Mouse (Mus musculus) adrenal gland, adult 8-10 months (tissue): Measurements from ENCODE around the gene Ankrd31. TPM values are rescaled to one million over a fixed set of nuclear protein-coding genes. Genes with fewer than 3 reads are reported as not detected.
"Not testable (repeated sequence)": the region's sequence is repeated elsewhere in the genome, so short reads cannot be mapped to it uniquely, and the experiment has no call there.

Experiments
- DNase-seq: peaks from one replicate; pipeline ENCODE4 v3.0.0; 2022
- total RNA-seq, 4 experiments: library from RNA; stranded (reverse); gene quantifications; 2 replicates each; pipeline ENCODE4 v1.2.4; 2022

The Ankrd31 gene
- total RNA-seq, 4 experiments from 2014 or later, result 0.12 TPM; not detected in 3

DNA sequence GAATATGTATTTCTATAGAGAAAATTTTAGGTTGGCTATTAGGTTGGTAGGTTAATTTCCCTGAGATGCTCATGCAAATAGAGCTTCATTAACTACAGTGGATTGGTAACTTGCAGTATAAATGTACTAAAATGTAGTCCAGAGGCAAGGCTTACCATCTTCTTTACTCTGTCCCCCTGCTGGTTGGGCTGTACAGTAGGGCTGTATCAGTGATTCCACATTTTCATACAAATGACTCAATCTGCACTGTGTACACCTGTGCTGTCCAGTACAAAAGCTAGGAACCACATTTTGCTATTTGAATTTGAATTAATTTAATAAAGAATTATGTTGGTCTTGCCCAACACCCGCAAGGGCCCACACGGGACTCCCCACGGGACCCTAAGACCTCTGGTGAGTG is 111.1 kb downstream of the Ankrd31 start:
- DNase-seq, result no peak

DNA sequence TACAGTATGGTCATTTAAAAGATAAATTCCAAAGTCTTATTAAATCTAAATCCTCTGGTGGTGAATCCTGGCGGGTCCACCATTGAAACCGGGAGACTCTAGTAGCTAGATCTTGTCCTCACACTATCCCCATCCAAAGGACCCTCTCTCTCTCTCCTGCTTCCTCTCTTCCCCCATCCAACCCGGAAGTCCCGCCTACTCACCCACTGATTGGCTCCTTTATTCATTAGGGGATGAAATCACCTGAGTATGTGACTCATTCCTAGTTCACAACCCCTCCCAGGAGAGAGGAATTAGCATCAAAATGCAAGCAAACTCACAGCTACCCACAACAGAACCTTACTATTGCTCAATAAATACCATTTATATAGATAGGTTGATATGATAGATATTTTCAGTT is 122.7 kb downstream of the Ankrd31 start:
- no peak for DNase-seq

DNA sequence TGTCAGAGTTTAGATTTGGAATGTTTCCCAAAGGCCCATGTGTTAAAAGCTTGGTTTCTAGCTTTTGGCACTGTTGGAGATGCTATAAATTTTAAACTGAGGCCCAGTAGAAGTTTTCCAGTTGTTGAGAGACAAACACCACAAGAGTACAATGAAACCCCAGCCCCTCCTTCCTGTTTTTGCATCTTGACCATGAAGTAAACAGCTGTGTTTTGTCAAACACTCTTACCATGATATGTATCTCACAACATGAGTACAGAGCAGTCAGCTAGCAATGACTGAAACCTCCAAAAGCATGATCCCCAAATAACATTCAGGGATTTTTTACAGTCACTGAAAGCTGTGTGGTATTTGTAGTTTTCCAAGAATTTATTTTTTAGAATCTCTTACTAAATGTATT is 126.0 kb downstream of the Ankrd31 start:
- no peak for DNase-seq

DNA sequence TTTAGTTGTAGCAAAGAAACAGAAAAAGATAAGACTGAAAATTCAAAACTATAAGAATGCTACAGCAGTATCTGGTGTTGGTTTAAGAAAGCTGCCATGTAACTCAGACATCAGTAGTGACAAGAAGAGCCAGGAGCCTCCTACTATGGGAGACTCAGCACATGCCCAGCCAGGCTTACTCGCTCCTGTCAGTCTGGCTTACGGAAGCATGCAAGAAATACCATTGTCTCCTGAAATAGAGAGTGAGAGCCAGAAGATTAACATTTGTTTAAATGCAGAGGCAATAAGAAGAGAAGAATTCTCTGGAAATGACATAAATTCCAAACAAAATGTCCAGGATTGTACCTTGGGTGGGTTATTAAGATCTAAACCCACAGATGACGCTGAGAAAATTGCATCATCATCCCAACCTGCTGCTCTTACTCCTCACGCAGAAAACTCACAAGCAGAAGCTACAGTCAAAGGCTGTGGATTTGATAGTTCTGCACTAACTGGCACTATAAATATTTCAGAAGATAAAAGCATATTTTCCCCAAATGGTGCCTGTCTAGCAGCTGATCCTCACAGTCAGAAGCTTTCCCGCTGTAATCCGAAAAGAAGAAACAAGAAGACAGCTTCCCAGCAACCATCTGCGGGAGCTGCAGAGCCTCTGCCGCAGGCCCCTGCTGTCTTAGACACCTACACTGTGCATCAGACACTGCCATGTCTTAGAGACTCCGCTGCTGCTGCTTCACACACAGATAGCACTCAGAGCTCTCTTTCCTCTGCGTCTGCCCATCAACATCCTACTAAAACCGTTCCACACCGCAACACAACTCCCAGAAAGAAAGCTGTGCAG is 130.4 kb downstream of the Ankrd31 start:
- no peak for DNase-seq

DNA sequence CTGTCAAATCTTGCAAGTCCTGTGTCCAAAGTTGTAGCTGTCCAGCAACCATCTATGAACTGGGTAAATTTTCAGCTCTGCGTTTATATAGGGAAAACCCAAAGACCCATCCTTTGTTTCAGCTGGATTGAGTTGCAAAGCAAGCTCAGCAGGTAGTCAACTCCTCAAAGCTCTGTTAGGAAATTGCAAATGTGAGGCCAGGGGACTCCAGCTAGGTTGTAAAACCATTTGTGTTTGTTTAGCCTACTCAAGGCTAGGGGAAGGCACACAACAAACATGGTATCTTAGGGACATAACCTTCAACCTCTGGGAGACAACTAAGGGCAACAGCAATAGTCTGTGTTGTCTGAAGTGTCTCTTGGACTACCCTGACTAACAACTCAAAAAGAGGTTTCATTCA is 136.5 kb downstream of the Ankrd31 start:
- no peak for DNase-seq

DNA sequence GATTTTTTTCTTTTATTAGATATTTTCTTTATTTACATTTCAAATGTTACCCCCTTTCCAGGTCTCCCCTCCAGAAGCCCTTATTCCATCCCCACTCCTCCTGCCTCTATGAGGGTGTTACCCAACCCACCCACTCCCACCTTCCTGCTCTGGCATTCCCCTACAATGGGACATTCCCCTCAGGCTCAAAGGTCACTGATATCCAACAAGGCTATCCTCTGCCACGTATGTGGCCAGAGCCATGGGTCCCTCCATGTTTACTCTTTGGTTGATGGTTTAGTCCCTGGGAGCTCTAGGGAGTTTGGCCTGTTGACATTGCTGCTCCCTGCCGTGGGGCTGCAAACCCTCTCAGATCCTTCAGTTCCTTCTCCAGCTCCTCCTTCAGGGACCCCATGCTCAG is 141.9 kb downstream of the Ankrd31 start:
- no peak for DNase-seq

DNA sequence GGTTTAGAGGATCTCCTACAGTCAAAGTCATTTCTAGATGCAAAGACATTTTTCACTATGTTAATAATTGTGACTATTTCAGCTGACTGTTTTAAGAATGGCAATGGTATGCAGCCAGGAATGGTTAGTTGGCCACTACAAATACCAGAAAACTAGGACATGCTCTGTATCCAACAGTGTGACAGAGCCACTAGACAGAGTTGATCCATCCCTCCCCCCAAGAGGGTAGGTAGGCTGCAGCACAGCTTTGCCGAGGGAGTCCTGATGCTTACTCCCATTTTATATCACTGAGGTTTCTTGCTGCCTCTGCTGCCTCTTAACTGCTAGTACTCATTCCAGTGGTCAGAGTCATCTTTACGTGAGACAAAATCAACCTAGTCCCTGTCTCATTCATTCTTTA is 147.1 kb downstream of the Ankrd31 start:
- DNase-seq, result no peak

DNA sequence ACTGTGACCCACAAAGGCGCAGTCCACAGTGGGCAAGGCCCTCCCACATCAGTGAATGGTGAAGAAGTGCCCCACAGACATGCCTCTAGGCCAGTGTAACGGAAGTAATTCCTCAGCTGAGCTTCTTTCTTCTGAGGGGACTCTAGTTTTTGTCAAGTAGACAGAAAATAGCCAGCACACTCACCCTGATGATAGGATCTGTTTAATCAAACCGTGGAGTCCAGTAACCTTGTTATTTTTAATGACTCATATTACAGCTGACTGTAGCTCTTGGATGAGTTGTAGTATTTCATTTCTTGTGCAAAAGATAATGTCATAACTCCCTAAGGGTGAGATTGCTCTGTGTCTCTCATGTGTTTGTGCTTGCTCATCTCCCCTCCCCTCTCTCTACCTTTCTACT is 158.6 kb downstream of the Ankrd31 start:
- DNase-seq, result no peak

DNA sequence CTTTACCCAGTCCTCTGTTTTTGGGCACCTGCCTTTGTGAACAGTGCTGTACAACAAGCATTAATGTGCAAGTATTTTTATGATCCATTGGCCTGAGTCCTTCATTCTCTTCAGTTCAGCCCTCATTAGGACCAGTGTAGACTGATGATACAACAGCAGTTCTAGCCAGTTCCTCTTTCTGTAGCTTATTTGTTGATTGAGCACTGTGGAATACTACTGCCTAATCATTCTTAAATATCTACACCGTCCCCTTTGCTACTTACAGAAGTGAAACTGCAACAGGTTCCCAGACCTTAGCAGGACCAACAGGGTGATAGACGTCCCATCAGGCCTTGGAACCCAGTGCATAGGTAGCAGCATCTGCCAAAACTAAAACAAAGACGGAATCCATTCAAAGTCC is 163.1 kb downstream of the Ankrd31 start:
- no peak for DNase-seq

DNA sequence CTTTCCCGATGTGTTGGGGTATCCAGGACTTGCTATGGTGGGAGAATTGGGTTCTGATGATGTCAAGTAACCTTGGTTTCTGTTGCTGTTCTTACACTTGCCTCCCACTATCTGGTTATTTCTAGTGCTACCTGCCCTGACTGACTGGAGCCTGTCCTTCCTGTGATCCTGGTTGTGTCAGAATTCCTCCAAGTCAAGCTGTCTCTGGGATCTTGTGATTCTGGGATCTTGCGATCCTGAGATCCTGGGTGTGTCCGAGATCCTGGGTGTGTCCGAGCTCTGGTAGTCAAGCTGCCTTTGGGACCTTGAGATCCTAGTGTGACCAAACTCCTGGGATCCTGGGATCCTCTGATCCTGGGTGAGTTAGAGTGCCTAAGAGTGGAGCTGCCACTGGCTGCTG is 175.1 kb downstream of the Ankrd31 start:
- not testable (repeated sequence) for DNase-seq

DNA sequence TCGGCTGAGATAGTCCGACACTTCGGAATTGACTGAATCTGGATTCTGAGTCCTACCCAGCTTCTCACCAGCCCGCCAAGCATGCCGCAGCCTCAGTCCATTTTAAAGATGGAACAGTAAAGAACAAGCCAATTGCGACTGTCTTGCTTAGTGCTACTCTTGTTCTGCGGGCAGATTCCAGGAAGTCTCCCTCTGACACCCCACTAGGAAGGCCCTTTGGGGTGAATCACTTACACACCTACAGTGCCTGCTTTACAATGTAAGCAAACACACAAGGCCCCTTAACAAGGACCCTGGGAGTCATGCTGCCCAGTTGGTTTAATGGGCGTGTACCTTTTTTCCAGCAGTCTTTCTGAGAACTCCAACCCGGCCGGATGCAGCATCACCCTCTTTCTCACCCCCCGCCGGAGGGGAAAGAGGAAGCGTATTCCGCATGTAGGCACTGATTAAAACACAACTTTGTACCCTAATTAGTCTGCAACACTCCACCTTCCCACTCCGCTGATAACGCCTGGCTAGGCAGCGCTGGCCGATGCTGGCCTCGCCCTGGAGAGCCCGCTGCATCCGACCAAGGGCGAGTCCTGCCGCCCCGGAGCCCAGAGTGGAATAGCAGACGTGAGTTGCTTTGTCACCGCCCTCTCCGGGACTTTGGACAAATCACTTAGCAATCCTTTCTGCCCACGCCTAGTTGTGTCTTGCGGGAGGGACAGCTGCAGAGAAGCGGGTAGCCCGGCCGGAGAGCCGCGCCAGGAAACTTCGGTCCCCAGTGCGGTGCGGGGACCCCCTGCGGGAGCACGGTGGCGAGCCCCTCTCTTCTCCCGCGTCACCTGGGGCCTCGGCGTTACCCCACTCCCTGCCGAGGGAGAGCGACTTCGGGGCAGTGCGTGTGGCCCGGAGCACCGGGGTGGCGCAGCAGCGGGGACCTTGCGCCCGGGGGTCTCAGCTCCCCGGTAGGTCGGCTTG is 176.2 kb downstream of the Ankrd31 start, which contains the start of gene Gcnt4:
TSS of gene Gcnt4 (plus strand) at position 691 of the 963 bp plus-strand sequence.
- peak; percentile 61 for DNase-seq

DNA sequence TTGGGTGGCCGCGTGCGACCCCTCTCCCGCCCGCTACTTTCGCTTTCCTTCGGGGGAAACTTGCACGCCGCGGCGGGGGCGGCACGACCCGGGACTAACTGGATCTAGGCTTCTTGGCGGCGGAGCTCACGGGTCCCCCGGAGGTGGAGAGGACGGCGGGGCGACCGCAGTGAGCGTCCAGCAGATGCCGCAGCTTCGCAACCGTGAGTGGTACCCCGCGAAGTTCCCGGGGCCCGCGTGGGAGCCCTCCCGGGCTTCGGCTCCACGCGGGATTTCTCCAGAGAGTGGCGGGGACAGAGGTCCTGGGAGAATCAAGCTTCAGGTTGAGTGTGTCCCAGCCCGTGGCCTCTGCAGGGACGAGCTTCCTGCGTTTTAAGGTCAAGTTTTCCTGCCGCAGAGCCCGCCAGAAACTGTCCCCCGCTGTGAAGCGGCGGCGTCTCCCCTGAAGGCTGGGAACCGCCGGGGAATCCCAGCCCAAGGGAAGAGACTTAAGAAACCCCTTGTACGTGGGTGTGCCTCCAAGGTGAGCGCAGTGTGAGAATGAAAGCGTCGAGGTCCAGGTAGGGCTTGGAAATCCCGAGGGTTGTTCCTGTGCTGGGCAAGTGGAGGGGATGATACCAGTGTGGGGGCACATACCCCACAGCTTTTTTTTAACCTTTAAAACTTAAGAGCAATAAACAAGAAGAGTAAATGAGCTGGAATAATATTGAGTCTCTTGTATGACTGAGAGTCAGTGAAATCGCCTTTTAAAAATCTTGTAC is 177.1 kb downstream of the Ankrd31 start:
- DNase-seq, result no peak

DNA sequence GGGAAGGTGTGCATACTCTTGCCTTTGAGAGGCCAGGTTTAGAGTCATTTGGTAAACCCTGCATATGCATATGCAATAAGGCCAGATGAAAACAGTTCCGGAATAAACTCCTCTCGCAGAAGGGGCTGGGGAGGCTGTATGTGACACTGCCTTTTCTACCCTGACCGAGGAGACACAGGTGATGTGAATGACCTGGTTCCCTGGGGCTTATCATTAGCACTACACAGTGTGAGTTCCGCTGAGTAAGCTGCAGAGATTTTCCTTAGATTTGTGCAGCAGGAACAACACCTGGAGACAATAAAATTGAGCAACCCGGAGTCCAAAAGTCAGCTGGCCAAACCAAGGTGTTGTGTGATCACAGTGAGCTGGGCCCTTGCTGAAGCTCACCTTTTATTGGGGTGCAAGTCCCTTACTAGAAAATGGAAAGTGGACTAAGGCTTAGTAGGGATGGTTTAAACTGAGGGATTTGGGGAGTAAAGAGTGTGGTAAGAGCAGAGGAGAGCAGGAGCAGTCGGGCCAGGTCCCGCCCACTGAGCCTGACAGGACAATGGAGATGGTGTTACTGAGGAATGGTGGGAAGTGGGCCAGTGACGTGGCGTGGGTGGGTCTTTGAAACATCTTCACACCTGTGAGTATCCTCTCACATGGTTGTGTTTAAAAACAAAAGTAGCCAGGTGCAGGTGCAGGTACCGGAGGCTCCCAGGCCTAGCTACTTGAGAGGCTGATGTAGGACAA is 178.1 kb downstream of the Ankrd31 start:
- no peak for DNase-seq

DNA sequence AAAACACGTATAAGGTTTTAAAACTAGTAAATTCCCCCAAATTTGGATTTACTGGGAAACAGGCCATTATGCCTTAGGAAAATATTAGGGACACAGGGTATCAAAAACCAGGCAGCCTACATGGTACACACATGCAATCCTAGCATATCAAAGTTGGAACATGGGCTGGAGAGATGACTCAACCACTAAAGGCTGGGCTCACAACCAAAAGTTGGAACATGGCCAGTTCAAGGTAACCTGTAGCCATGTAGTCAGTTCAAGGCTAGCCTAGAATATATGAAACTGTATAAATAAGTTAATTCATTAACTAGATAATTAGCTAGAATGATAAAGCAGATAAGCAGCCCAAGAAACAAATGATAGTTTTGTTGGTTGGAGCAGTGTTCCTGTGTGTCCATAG is 179.7 kb downstream of the Ankrd31 start:
- no peak for DNase-seq

DNA sequence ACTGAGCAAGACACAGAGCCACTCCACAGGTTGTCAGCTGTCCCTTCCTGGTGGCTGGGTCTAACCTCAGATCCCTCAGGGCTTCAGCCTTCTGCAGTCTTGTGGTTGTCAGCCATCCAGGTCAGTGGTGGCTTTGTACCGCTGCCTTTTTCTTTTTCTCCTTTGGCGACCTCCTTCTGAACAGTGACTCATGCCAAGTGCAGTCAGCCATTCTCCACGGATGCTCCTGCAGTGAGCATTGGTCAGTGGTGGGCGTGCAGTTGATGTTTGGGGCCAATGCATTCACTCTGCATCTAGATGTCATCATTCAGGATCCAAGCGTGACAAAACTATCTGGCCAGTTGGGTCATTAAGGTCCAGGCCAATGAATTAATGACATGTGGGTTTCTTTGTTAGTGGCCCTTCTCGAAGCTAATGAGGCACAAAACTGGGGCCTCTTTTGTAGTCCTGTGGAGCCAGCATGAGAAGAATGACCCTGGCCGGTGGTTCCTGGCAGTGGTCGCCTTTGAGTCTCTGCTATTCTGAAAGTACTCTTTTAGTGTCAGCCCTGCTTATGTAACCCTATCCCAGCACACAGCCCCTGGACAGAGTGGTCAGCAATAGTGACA is 180.5 kb downstream of the Ankrd31 start:
- no peak for DNase-seq

DNA sequence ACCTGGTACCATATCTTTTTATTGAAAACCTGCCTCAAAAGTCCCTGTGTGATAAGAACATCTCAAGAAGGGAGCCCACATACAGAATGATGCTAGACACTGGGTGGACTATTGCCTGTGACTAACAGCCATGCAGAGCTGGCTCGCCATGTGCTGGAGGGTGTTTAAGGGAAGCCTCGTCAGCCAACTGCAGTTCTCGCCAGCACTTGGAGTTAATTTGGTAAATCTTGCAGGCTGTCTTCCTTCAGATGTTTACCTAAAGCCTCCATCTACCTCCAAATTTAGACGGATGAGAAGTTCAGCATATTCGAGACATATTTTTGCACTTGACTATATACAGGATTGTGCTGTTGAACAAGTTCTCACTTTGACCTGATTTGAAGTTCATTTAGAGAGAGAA is 184.7 kb downstream of the Ankrd31 start:
- DNase-seq, result no peak

DNA sequence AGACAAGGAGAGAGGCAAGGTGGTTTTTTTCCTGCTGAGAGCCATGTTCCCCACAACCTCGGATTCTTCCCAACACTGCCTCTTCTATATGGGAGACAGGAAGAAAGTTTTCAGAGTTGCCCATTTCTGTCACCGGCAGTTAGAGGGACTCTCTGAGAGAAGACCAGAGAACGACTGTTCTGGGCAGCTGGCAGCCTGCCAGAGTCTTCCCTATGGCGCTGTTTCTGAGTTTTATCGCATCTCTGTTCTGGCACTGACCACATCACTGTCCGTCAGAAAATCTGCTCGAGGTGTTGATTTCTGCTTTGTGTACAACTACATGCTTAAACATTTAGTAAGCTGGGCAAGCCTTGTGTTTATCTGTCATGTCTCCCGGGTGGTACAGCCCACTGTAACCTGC is 185.3 kb downstream of the Ankrd31 start:
- no peak for DNase-seq

DNA sequence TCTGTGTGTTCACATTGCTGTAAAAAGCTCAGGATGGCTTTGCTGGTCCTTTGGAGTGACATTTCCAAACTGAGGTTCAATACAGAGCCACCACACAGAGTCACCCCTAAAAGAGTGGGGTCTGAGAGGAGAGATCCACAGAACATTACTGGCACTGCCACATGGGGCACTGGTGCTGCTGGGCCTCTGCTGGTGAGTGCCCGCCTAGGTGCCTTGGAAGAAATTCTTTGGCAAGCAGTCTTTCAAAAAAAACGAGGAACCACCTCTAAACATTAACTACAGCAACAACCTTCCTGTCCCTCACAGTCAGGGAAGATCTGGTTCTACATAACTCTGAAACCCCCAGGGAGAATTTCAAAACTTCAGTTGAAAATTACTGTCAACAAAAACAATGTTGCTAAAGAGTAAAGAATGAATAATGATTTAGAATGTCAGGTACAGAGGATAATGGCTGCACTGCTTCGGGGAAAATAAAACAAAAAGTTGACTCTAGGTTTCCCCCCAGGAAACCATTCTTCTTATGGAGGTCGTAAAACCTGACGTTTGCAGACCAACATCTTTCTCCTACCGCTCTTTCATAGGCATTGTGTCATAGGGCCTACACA is 188.2 kb downstream of the Ankrd31 start:
- DNase-seq, result no peak

DNA sequence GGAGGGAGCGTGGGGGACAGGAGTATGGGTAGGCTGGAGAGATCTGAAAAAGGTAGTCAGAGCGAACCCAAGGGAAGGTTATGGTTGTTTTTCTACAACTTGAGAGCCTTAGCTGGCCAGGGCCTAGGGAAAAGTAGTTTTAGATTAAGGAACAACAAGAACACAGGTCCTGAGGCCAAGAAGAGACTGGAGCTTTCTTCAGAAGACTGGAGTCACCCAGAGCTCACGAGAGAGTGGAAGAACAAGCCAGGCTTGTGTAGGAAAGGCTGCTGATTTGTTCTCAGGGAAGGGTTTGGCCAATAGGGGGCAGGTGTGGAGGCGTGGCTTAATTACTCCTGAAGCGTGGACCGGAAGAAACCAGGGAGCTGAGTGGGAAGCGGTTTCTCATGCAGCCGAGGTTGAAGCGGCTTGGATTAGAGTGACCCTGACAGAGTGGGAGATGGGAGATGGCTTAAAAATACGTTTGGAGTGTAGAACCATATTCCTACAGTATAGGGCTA is 189.0 kb downstream of the Ankrd31 start:
- DNase-seq, result no peak

DNA sequence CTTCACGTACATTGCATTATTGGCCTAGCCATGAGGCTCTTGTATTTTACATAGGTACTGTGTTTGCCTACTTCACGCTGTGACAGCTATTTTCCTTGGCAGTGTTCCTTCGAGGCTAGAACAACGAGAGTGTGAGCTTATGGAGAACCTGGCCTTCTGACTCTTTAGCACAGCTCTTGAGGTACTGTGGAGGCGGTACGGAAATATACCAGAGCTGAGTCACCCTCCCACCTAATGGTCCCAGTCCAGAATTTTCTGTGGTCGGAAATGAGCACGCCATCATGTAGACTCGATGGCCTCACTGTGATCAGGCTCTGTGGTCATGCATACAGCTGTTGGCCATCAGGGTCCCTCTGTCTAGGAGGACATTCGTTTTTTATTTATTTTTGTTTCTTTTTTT is 191.6 kb downstream of the Ankrd31 start:
- no peak for DNase-seq

DNA sequence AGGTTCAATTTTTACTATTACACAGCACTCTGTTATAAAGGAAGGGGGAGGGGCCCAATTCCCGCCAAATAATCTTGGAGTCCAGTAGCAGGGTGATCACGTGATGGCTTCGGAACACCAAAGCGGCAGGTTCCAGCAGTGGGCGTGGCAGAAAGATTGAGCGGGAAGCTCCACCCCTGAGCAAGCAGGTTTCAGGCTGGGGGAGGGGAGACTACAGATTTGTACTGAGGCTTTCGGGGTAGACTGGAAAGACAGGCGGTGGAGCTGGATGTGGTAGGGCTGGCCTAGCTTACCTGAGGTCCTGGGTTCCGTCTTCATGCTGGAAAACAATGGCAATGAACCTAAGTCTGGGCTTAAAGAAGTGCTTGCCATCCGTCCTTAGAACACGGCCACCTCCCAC is 193.4 kb downstream of the Ankrd31 start:
- not testable (repeated sequence) for DNase-seq
